In genomic region chr5:23712130-23713001, GRCm38 (mm10) we compare ENCODE assay signal across 8 mouse cellular contexts. TPM values are rescaled to one million over a fixed set of nuclear protein-coding genes. Genes with fewer than 3 reads are reported as not detected.
DNase-seq lines count a peak whose midpoint lies in the region; ATAC-seq and TF ChIP-seq lines count a peak whose summit lies in the region.

No protein-coding gene starts in this region.

- ATAC-seq in embryonic facial prominence, embryonic 15.5 days (ENCODE audit: insufficient number of reproducible peaks, low FRiP score, low TSS enrichment, low read depth), result peak; percentile 98
- ATAC-seq in limb, embryonic 14.5 days (ENCODE audit: low FRiP score, low read depth), result peak; percentile 99
- ATAC-seq in midbrain, embryonic 16.5 days, result peak; percentile 99

- peak; percentile 81 for DNase-seq in 416B (ENCODE audit: low read depth)
- peak; percentile 87 to 90 for DNase-seq in adrenal gland, postnatal 36 days
- DNase-seq in heart, adult 8-10 months (ENCODE audit: low spot score), result peak; percentile 78
- peak; percentile 79 for DNase-seq in kidney, adult 9 months
- peak; percentile 49 for DNase-seq in limb, embryonic 14.5 days (ENCODE audit: low spot score)
- peak; percentile 62 to 71 for DNase-seq in spleen, postnatal 14 days (ENCODE audit: low spot score in 2 of 2)

- peak overlapping the region; percentile 48 for H3K9ac ChIP-seq in embryonic facial prominence, embryonic 15.5 days
- H3K9ac ChIP-seq in limb, embryonic 14.5 days (ENCODE audit: low read depth, low read length, severe bottlenecking), result peak overlapping the region; percentile 77
- H3K9ac ChIP-seq in midbrain, embryonic 16.5 days (ENCODE audit: low read depth, low read length), result peak overlapping the region; percentile 78

- 1% methylated on average over 60 of the region's 60 CpGs for WGBS in embryonic facial prominence, embryonic 15.5 days
- 8% methylated on average over 44 of the region's 60 CpGs for WGBS in limb, embryonic 14.5 days
- WGBS in midbrain, embryonic 16.5 days, result 4% methylated on average over 51 of the region's 60 CpGs

- H3K36me3 ChIP-seq in embryonic facial prominence, embryonic 15.5 days, result peaks cover 28% of the 10 kb centered on the region
- H3K36me3 ChIP-seq in limb, embryonic 14.5 days (ENCODE audit: control insufficient read depth, insufficient read depth, low read length), result peaks cover 24% of the 10 kb centered on the region
- no peaks in the 10 kb centered on the region; the same call in 1 of the 2 replicates for H3K36me3 ChIP-seq in midbrain, embryonic 16.5 days (ENCODE audit: control insufficient read depth, insufficient read depth, low read length)

- peak; percentile 54; the same call in 1 of the 2 replicates for TF ChIP-seq POLR2A in limb, embryonic 14.5 days (IDR thresholded peaks at IDR 0.05; ENCODE audit: borderline replicate concordance, extremely low read depth, insufficient read depth, insufficient read length)

- H3K4me3 ChIP-seq in embryonic facial prominence, embryonic 15.5 days (replicated peaks), result peak overlapping the region; percentile 75
- peak overlapping the region; percentile 68 for H3K4me3 ChIP-seq in limb, embryonic 14.5 days (replicated peaks; ENCODE audit: low read length)
- peak overlapping the region; percentile 76 for H3K4me3 ChIP-seq in midbrain, embryonic 16.5 days (ENCODE audit: low read depth, low read length)

- peak overlapping the region; percentile 75 for H3K4me2 ChIP-seq in embryonic facial prominence, embryonic 15.5 days (replicated peaks)
- H3K4me2 ChIP-seq in limb, embryonic 14.5 days (replicated peaks; ENCODE audit: low read depth, low read length, severe bottlenecking), result peak overlapping the region; percentile 71
- peak overlapping the region; percentile 76 for H3K4me2 ChIP-seq in midbrain, embryonic 16.5 days (ENCODE audit: low read length)

- H3K4me1 ChIP-seq in embryonic facial prominence, embryonic 15.5 days, result no peaks in the 10 kb centered on the region
- no peaks in the 10 kb centered on the region for H3K4me1 ChIP-seq in limb, embryonic 14.5 days (ENCODE audit: control insufficient read depth, insufficient read depth, low read length)
- H3K4me1 ChIP-seq in midbrain, embryonic 16.5 days (ENCODE audit: control insufficient read depth, insufficient read depth, low read length), result peaks cover 3% of the 10 kb centered on the region; the same call in 1 of the 2 replicates

- peaks cover 14% of the 10 kb centered on the region for H3K9me3 ChIP-seq in embryonic facial prominence, embryonic 15.5 days (replicated peaks)
- peaks cover 21% of the 10 kb centered on the region for H3K9me3 ChIP-seq in limb, embryonic 14.5 days (ENCODE audit: control insufficient read depth, low read length)
- peaks cover under 1% of the 10 kb centered on the region; the same call in 1 of the 2 replicates for H3K9me3 ChIP-seq in midbrain, embryonic 16.5 days (replicated peaks; ENCODE audit: control insufficient read depth, low read length, poor library complexity, severe bottlenecking)

- no peaks in the 10 kb centered on the region for H3K27me3 ChIP-seq in embryonic facial prominence, embryonic 15.5 days
- no peaks in the 10 kb centered on the region for H3K27me3 ChIP-seq in limb, embryonic 14.5 days (ENCODE audit: control insufficient read depth, insufficient read depth, low read length)
- no peaks in the 10 kb centered on the region for H3K27me3 ChIP-seq in midbrain, embryonic 16.5 days (ENCODE audit: control insufficient read depth, insufficient read depth, low read depth, low read length)

- peak overlapping the region; percentile 63 for H3K27ac ChIP-seq in embryonic facial prominence, embryonic 15.5 days (replicated peaks)
- peak overlapping the region; percentile 68 for H3K27ac ChIP-seq in limb, embryonic 14.5 days (replicated peaks; ENCODE audit: low read depth, low read length)
- H3K27ac ChIP-seq in midbrain, embryonic 16.5 days (ENCODE audit: low read length), result peak overlapping the region; percentile 61

RNA-seq across cellular contexts. Expression of gene Srpk2, which starts 27.9 kb away (rescaled TPM):
- 10 to 100 TPM; 46.6 to 47.2 TPM for total RNA-seq in adrenal gland, postnatal 36 days (2021)
- 54.0 and 56.2 TPM in 2 replicates for polyA plus RNA-seq in embryonic facial prominence, embryonic 15.5 days (2015; fragmentation: Nextera tagmentation; extraction: Ambion mirVana)
- total RNA-seq in heart, adult 8-10 months (2022), result 10 to 100 TPM; 41.1 to 48.5 (median 42.5) TPM
- 39.9 and 44.1 TPM in 2 replicates for polyA plus RNA-seq in limb, embryonic 14.5 days (2012; rRNA removed)
- 60.8 and 70.8 TPM in 2 replicates for polyA plus RNA-seq in limb, embryonic 14.5 days (2014; fragmentation: Nextera tagmentation; extraction: Ambion mirVana)
- polyA plus RNA-seq in midbrain, embryonic 16.5 days (2015; fragmentation: Nextera tagmentation; extraction: Ambion mirVana), result 105 and 112 TPM in 2 replicates

Comparison
In these comparisons a context has a peak if more than half of its experiments do, and no peak if none do; other contexts are left out.
1. Peak in every context shown above with its lines: DNase-seq, ATAC-seq, H3K4me3 ChIP-seq and H3K27ac ChIP-seq.